Mouse (Mus musculus) forebrain, embryonic 11.5 days (tissue): ENCODE measurements around the gene Cacna1c. TPM values are rescaled to one million over a fixed set of nuclear protein-coding genes. Genes with fewer than 3 reads are reported as not detected.

ENCODE experiments used
- ATAC-seq: fragments of 200-750 bp; cut with Nextera tagmentation; replicated peaks from 2 replicates; pipeline ENCODE4 v1.8.0; 2017; ENCODE audit warnings: moderate TSS enrichment; ENCODE audit not compliant: low FRiP score
- DNase-seq: peaks from one replicate; pipeline ENCODE4 v3.0.0-alpha.2; 2017; ENCODE audit warnings: low spot score
- H3K27ac ChIP-seq: fragments of 300-500 bp; sonication (generic); 2 replicates; pipeline ENCODE4 v1.5.1; 2014; ENCODE audit warnings: low read depth, low read length
- H3K27me3 ChIP-seq: fragments of 300-500 bp; sonication (generic); 2 replicates; pipeline ENCODE4 v1.6.1; 2014; ENCODE audit warnings: mild to moderate bottlenecking, low read length, mixed read lengths; ENCODE audit not compliant: control insufficient read depth, insufficient read depth
- H3K36me3 ChIP-seq: fragments of 300-500 bp; sonication (generic); 2 replicates; pipeline ENCODE4 v1.6.1; 2014; ENCODE audit warnings: mild to moderate bottlenecking, low read length, moderate library complexity, mixed read lengths; ENCODE audit not compliant: control insufficient read depth, insufficient read depth
- H3K4me1 ChIP-seq: fragments of 300-500 bp; sonication (generic); replicated peaks from 2 replicates; pipeline ENCODE4 v1.6.1; 2014; ENCODE audit warnings: low read length, mixed read lengths; ENCODE audit not compliant: control insufficient read depth, insufficient read depth
- H3K4me2 ChIP-seq: fragments of 300-500 bp; sonication (generic); 2 replicates; pipeline ENCODE4 v1.6.1; 2014; ENCODE audit warnings: low read depth, mild to moderate bottlenecking, low read length, moderate library complexity, mixed read lengths; ENCODE audit not compliant: severe bottlenecking
- H3K4me3 ChIP-seq: fragments of 300-500 bp; sonication (generic); 2 replicates; pipeline ENCODE4 v1.5.1; 2014; ENCODE audit warnings: low read depth, low read length
- H3K9ac ChIP-seq: fragments of 300-500 bp; sonication (generic); 2 replicates; pipeline ENCODE4 v1.6.1; 2014; ENCODE audit warnings: low read length
- H3K9me3 ChIP-seq: fragments of 300-500 bp; sonication (generic); 2 replicates; pipeline ENCODE4 v1.6.1; 2016; ENCODE audit warnings: low read length, mixed read lengths; ENCODE audit not compliant: control insufficient read depth
- WGBS: fragments of 180-500 bp; shearing (Covaris S2); extraction: QIAGEN DNeasy Blood & Tissue Kit; methylation state at CpG from one replicate; pipeline ENCODE4 v1.1.7; 2014; 5-methylcytosine and 5-hydroxymethylcytosine counted together
- polyA plus RNA-seq: library from polyadenylated mRNA; unstranded; fragments of >200 nt; fragmentation: Nextera tagmentation; extraction: Ambion mirVana; gene quantifications from 2 replicates; pipeline ENCODE4 v1.2.1, GENCODE M21; 2014

Cacna1c gene
- polyA plus RNA-seq, 1 experiment from 2014 or later, result 4.8 TPM

DNA sequence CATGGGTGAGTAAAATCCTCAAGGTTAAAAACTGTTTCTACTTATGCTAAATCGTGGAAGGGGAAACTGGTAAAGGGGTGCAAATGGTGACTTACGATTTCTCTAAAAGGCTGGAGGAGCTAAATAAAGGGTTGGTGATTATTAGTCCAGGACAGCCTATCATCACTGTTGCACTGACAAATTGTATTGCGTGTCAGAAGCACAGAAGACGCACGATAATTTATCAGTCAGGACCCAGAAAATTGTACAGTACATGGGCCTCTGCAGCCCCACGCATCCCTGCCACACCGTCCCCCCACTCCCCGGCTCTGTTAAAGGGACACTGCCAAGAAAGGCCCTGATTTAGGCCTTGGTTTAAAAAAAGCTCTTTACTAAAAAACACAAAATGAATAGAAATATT, 352.7 kb downstream of the Cacna1c start:
- no peak overlapping the region for H3K9ac ChIP-seq
- H3K4me1 ChIP-seq, result peaks cover 9% of the 10 kb centered on the region
- H3K27me3 ChIP-seq, result no peaks in the 10 kb centered on the region
- H3K4me3 ChIP-seq, result no peak overlapping the region
- H3K4me2 ChIP-seq, result no peak overlapping the region
- DNase-seq, result no peak
- H3K36me3 ChIP-seq, result no peaks in the 10 kb centered on the region
- ATAC-seq, result no peak
- H3K9me3 ChIP-seq, result no peaks in the 10 kb centered on the region
- 85% methylated on average over 8 of the region's 8 CpGs for WGBS
- H3K27ac ChIP-seq, result no peak overlapping the region

DNA sequence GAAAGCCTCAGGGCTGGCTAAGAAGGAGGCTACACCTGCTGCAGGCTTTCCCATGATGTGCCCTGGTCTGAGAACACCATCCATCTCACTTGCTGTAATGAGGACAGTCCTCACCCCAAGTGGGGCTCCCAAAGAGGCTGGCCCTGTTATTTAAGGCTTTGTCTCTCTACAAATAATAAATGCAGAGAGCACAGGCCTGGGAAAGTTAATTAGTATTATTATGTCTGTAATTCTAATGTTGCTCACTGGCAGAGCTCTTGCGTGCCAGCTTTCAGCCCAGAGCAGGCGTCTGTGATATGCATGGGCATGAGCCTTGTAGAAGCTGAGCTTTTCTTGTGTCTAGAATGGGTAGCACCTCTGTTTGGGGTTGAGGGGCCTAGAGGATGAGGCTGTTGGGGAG, 354.3 kb downstream of the Cacna1c start:
- Histone ChIP-seq H3K9ac (no peak overlapping the region), H3K4me2 (no peak overlapping the region), H3K27me3 (no peaks in the 10 kb centered on the region), H3K36me3 (no peaks in the 10 kb centered on the region), H3K27ac (no peak overlapping the region), H3K4me1 (peaks cover 9% of the 10 kb centered on the region), H3K4me3 (no peak overlapping the region), H3K9me3 (no peaks in the 10 kb centered on the region)
- DNase-seq (no peak), ATAC-seq (no peak)
- 80% methylated on average over 2 of the region's 2 CpGs for WGBS

DNA sequence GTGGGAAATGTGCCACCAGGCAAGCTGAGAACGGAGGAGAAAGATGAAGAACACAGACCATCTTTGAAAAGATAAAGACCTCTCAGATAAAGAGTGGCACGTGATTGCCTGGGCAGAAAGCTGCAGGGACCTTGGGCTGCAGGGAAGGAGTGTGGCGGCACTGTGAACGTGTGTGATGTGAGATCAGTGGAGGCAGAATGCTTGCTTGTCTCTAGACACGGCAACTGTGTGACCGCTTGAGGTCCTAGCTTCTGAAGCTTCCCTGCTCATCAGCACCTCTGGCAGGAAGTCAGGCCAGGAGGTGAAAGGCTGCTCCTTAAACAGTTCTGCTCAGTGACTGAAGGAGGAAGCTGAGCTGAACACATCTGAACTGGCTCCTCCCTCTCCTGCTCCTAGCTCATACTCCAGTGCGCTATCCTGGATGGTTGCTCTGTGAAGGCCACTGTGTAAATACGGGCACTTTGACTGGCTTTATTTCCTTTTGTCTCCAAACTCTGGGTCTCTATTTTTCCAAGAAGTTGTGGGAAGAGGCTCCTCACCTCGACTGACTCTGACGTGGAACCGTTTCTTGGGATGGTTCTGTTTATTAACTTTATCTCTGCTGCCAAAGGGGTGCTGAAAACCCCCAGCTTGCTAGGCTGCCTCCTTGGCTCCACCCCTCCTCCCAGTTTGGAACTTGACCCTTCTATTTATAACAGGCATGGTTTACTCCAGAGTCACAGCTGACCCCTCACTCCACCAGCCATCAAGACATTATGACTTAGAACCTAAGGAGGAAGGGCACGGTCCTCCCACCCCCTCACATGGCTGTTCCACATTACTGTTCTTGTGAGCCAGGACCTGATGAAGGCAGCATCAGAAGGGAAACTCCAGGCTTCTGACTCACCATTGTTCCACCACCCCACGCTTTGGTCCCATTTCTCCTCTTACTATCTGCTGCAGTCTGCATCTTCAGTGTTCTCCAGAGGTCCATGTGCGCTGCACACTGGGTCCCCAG, 357.0 kb downstream of the Cacna1c start:
- ATAC-seq (no peak), DNase-seq (no peak)
- Histone ChIP-seq H3K36me3 (no peaks in the 10 kb centered on the region), H3K4me1 (no peaks in the 10 kb centered on the region), H3K27me3 (no peaks in the 10 kb centered on the region), H3K9me3 (no peaks in the 10 kb centered on the region), H3K4me3 (no peak overlapping the region), H3K9ac (no peak overlapping the region), H3K27ac (no peak overlapping the region), H3K4me2 (no peak overlapping the region)
- 80% methylated on average over 14 of the region's 14 CpGs for WGBS

DNA sequence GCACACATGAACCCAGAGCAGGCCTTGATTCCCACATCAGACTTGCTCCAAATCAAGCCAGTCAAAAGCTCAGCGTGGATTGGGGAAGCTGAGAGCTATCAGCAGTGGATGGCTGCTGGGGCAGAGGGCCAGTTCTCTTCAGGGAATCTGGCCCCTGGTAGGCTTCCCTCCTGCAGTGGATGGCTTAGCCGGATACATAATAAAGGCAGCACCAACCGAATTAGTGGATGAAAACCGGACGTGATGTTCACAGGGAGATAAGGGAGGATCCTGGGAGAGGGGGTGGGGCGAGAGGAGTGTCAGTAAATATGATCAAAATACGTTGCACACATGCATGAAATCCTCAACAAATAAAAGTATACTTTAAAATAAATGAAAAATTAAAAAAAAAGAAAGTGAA, 359.5 kb downstream of the Cacna1c start:
- H3K4me3 ChIP-seq, result no peak overlapping the region
- DNase-seq (no peak), ATAC-seq (no peak)
- no peak overlapping the region for H3K4me2 ChIP-seq
- no peaks in the 10 kb centered on the region for H3K36me3 ChIP-seq
- no peaks in the 10 kb centered on the region for H3K9me3 ChIP-seq
- H3K4me1 ChIP-seq, result no peaks in the 10 kb centered on the region
- H3K9ac ChIP-seq, result no peak overlapping the region
- no peaks in the 10 kb centered on the region for H3K27me3 ChIP-seq
- no peak overlapping the region for H3K27ac ChIP-seq
- WGBS, result 18% methylated on average over 7 of the region's 7 CpGs

DNA sequence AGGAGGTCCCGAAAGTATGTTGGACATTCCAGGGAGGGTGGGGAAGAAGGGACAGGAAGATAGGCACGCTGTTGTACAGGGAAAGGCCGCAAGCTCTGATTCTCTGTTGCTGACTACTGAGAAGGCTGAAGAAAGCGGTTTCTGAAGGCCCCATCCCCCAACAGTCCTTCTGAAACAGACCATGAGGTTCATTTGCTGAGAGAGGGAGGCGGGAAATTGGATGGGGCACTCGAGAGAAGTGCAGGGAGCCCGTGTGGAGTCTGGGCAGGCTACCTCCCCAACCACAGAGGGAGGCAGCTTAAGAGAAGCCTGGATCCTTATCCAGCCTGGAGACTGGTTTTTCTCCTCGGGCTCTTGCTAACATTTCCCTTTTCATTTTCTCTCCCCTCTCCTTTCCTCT, 362.2 kb downstream of the Cacna1c start:
- H3K9me3 ChIP-seq, result no peaks in the 10 kb centered on the region
- no peak for ATAC-seq

DNA sequence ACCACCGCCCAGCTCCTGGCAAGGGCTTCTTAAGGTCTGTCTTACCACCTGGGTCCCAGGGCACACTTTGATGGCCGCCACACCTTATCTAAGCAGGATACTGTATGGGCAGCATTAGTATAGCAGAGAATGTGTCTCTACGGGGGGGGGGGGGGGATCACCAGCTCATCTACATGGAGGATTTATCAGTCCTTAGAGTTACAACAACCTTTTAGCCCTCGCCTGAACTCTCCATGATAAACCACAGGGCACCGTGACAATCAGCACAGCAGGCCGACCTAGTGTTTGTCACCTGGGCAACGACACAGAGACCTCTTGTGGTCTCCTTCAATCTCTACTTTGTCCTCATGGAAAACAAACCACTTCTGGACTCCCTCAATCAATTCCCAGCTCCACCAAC, 363.2 kb downstream of the Cacna1c start:
- no peaks in the 10 kb centered on the region for H3K4me1 ChIP-seq
- H3K4me3 ChIP-seq, result no peak overlapping the region
- no peak overlapping the region for H3K9ac ChIP-seq
- no peaks in the 10 kb centered on the region for H3K27me3 ChIP-seq
- H3K27ac ChIP-seq, result no peak overlapping the region
- no peaks in the 10 kb centered on the region for H3K36me3 ChIP-seq
- no peaks in the 10 kb centered on the region for H3K9me3 ChIP-seq
- 93% methylated on average over 6 of the region's 7 CpGs for WGBS
- ATAC-seq, result no peak
- no peak overlapping the region for H3K4me2 ChIP-seq
- no peak for DNase-seq

More for the DNA sequence above, 362.2 kb downstream of the Cacna1c start:
- no peaks in the 10 kb centered on the region for H3K4me1 ChIP-seq
- H3K36me3 ChIP-seq, result no peaks in the 10 kb centered on the region
- no peak overlapping the region for H3K4me3 ChIP-seq
- no peak for DNase-seq
- no peaks in the 10 kb centered on the region for H3K27me3 ChIP-seq
- H3K9ac ChIP-seq, result no peak overlapping the region
- WGBS, result 57% methylated on average over 8 of the region's 8 CpGs
- H3K27ac ChIP-seq, result no peak overlapping the region
- no peak overlapping the region for H3K4me2 ChIP-seq

DNA sequence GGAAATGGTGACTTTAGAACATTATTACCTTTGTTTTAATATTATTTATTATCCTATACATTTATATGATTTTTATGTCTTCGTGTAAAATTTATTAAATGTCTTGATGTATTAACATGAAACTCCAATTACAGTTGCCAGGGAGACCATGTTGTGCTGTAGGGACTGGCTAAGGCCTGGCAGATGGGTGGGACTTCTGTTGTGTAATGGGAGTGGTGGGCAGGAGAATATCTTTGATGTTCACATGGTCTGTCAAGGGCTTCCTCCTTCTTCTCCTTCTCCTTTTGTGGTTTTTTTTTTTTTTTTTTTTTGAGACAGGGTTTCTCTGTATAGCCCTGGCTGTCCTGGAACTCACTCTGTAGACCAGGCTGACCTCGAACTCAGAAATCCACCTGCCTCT, 363.6 kb downstream of the Cacna1c start:
- H3K9me3 ChIP-seq, result no peaks in the 10 kb centered on the region
- no peak overlapping the region for H3K9ac ChIP-seq
- no peak overlapping the region for H3K4me2 ChIP-seq
- no peaks in the 10 kb centered on the region for H3K36me3 ChIP-seq
- DNase-seq (no peak), ATAC-seq (no peak)
- 0 out of 2 replicates have a peak, but pooled peaks cover 3% of the 10 kb centered on the region for H3K4me1 ChIP-seq
- H3K27ac ChIP-seq, result no peak overlapping the region
- H3K4me3 ChIP-seq, result no peak overlapping the region
- 95% methylated on average over 2 of the region's 2 CpGs for WGBS
- no peaks in the 10 kb centered on the region for H3K27me3 ChIP-seq

DNA sequence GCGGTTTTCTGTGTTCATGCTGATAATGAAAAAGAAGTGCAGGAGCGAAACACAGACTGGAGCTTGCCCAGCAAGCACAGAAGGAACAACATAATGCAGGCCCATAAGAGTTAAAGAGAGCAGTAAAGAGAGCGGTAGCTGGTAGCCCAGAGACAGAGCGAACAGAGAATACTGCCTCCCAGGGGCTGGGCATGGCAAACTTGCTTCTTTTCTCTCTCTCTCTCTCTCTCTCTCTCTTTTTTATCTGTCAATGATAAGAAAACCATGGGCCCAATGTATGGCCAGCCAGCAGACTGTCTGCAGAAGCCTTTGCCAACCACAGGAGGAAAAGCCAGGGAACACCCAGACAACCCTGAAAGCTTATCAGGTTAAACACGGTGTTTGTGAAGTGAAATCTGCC, 365.4 kb downstream of the Cacna1c start:
- Histone ChIP-seq H3K9ac (no peak overlapping the region), H3K4me3 (no peak overlapping the region), H3K27ac (no peak overlapping the region), H3K9me3 (no peaks in the 10 kb centered on the region), H3K27me3 (no peaks in the 10 kb centered on the region), H3K4me2 (no peak overlapping the region), H3K4me1 (0 out of 2 replicates have a peak, but pooled peaks cover 3% of the 10 kb centered on the region), H3K36me3 (no peaks in the 10 kb centered on the region)
- no peak for DNase-seq
- 91% methylated on average over 5 of the region's 5 CpGs for WGBS
- ATAC-seq, result no peak

DNA sequence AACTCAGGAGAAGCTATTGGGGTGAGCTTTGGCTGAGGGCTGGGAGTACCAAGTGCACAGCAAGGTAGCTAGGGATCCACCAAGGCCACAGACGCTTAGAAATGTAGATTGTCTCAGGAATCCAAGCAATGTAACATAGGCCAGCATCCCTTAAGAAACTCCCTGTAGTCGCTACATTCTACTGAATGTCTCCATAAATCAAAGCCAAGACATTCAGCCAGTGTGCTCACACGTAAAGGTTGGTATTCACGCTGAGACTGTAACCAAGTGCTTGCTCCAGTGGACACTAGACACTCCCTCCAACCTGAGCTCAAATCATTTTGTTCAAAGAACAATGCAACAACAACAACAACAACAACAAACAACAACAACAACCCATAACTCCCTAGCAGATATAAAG, 368.0 kb downstream of the Cacna1c start:
- Histone ChIP-seq H3K4me3 (no peak overlapping the region), H3K9me3 (no peaks in the 10 kb centered on the region), H3K27me3 (no peaks in the 10 kb centered on the region), H3K4me1 (0 out of 2 replicates have a peak, but pooled peaks cover 3% of the 10 kb centered on the region), H3K36me3 (no peaks in the 10 kb centered on the region), H3K9ac (no peak overlapping the region), H3K4me2 (no peak overlapping the region), H3K27ac (0 out of 2 replicates have a peak overlapping the region, but pooled peaks have one; percentile 27)
- no peak for DNase-seq
- ATAC-seq, result no peak
- WGBS, result 85% methylated on average over 4 of the region's 4 CpGs
